Mouse (Mus musculus) neural tube, embryonic 14.5 days (tissue): ENCODE measurements at regions not wholly inside any gene's neighbourhood (a gene's known extent, or its start where the extent isn't known, plus 50 kb on each side); places are given as distances from the start of the nearest gene placed in this dataset.

Experiments used
- ATAC-seq: fragments of 200-750 bp; cut with Nextera tagmentation; 2 replicates; pipeline ENCODE4 v1.8.0; 2017; ENCODE audit warnings: low read depth, mild to moderate bottlenecking, moderate TSS enrichment, moderate library complexity
- H3K27ac ChIP-seq: fragments of 300-500 bp; sonication (generic); 2 replicates; pipeline ENCODE4 v1.5.1; 2014; ENCODE audit warnings: low read depth, mild to moderate bottlenecking, control low read depth, low read length, moderate library complexity, mixed read lengths
- H3K27me3 ChIP-seq: fragments of 300-500 bp; sonication (generic); 2 replicates; pipeline ENCODE4 v1.6.1; 2014; ENCODE audit warnings: low read length; ENCODE audit not compliant: control insufficient read depth, insufficient read depth
- H3K36me3 ChIP-seq: fragments of 300-500 bp; sonication (generic); 2 replicates; pipeline ENCODE4 v1.6.1; 2014; ENCODE audit warnings: low read length, mixed read lengths; ENCODE audit not compliant: control insufficient read depth, insufficient read depth
- H3K4me1 ChIP-seq: fragments of 300-500 bp; sonication (generic); 2 replicates; pipeline ENCODE4 v1.6.1; 2014; ENCODE audit warnings: low read length; ENCODE audit not compliant: control insufficient read depth, insufficient read depth
- H3K4me2 ChIP-seq: fragments of 300-500 bp; sonication (generic); 2 replicates; pipeline ENCODE4 v1.6.1; 2014; ENCODE audit warnings: mild to moderate bottlenecking, low read depth, low read length, control low read depth
- H3K4me3 ChIP-seq: fragments of 300-500 bp; sonication (generic); 2 replicates; pipeline ENCODE4 v1.5.1; 2014; ENCODE audit warnings: low read depth, low read length, control low read depth, mixed read lengths
- H3K9ac ChIP-seq: fragments of 300-500 bp; sonication (generic); replicated peaks from 2 replicates; pipeline ENCODE4 v1.6.1; 2014; ENCODE audit warnings: low read depth, mild to moderate bottlenecking, control low read depth, low read length, mixed read lengths
- H3K9me3 ChIP-seq: fragments of 300-500 bp; sonication (generic); 2 replicates; pipeline ENCODE4 v1.6.1; 2016; ENCODE audit warnings: low read length; ENCODE audit not compliant: control insufficient read depth
- WGBS: fragments of 180-500 bp; shearing (Covaris S2); extraction: QIAGEN DNeasy Blood & Tissue Kit; methylation state at CpG from one replicate; pipeline ENCODE4 v1.1.7; 2014; 5-methylcytosine and 5-hydroxymethylcytosine counted together

- H3K9ac ChIP-seq: no peak overlapping the region
- H3K36me3 ChIP-seq: no peaks in the 10 kb centered on the region
- ATAC-seq: no peak
- no peaks in the 10 kb centered on the region for H3K27me3 ChIP-seq
- no peak overlapping the region for H3K4me2 ChIP-seq
- no peak overlapping the region for H3K27ac ChIP-seq
- no peaks in the 10 kb centered on the region for H3K9me3 ChIP-seq
- H3K4me1 ChIP-seq: no peaks in the 10 kb centered on the region
- 89% methylated on average over 3 of the region's 3 CpGs for WGBS
- no peak overlapping the region for H3K4me3 ChIP-seq
Measured at GRCm38 (mm10) chr3:151909344-151909743, 71.9 kb upstream of the Ptgfr start.

GRCm38 (mm10) chr3:151908886-151909285, 71.5 kb upstream of the Ptgfr start:
- Histone ChIP-seq H3K4me1 (no peaks in the 10 kb centered on the region), H3K27me3 (no peaks in the 10 kb centered on the region), H3K4me2 (no peak overlapping the region), H3K9ac (no peak overlapping the region), H3K4me3 (no peak overlapping the region), H3K9me3 (no peaks in the 10 kb centered on the region), H3K36me3 (no peaks in the 10 kb centered on the region), H3K27ac (no peak overlapping the region)
- ATAC-seq: no peak

- H3K36me3 ChIP-seq: no peaks in the 10 kb centered on the region
- no peak overlapping the region for H3K27ac ChIP-seq
- H3K4me1 ChIP-seq: no peaks in the 10 kb centered on the region
- H3K27me3 ChIP-seq: no peaks in the 10 kb centered on the region
- 91% methylated on average over 4 of the region's 4 CpGs for WGBS
- H3K9me3 ChIP-seq: no peaks in the 10 kb centered on the region
- ATAC-seq: no peak
- no peak overlapping the region for H3K9ac ChIP-seq
- no peak overlapping the region for H3K4me2 ChIP-seq
- no peak overlapping the region for H3K4me3 ChIP-seq
Measured at GRCm38 (mm10) chr3:151905775-151906174, 68.3 kb upstream of the Ptgfr start.

GRCm38 (mm10) chr3:151903169-151903568, 65.7 kb upstream of the Ptgfr start:
- WGBS: 87% methylated on average over 2 of the region's 2 CpGs
- H3K4me1 ChIP-seq: no peaks in the 10 kb centered on the region
- H3K36me3 ChIP-seq: no peaks in the 10 kb centered on the region
- no peaks in the 10 kb centered on the region for H3K9me3 ChIP-seq
- H3K27ac ChIP-seq: no peak overlapping the region
- no peak overlapping the region for H3K4me3 ChIP-seq
- no peaks in the 10 kb centered on the region for H3K27me3 ChIP-seq
- no peak for ATAC-seq
- no peak overlapping the region for H3K4me2 ChIP-seq
- no peak overlapping the region for H3K9ac ChIP-seq

- Histone ChIP-seq H3K36me3 (no peaks in the 10 kb centered on the region), H3K4me2 (no peak overlapping the region), H3K9me3 (no peaks in the 10 kb centered on the region), H3K9ac (no peak overlapping the region), H3K4me3 (no peak overlapping the region), H3K27me3 (no peaks in the 10 kb centered on the region), H3K4me1 (no peaks in the 10 kb centered on the region), H3K27ac (no peak overlapping the region)
- whole genome bisulfite sequencing: 82% methylated on average over 13 of the region's 13 CpGs
- ATAC-seq: no peak
Measured at GRCm38 (mm10) chr3:151902216-151902827, 64.9 kb upstream of the Ptgfr start.

GRCm38 (mm10) chr3:151899676-151900075, 62.2 kb upstream of the Ptgfr start:
- no peak for ATAC-seq
- Histone ChIP-seq H3K4me3 (no peak overlapping the region), H3K4me2 (no peak overlapping the region), H3K4me1 (no peaks in the 10 kb centered on the region), H3K9me3 (no peaks in the 10 kb centered on the region), H3K27ac (no peak overlapping the region), H3K9ac (no peak overlapping the region), H3K27me3 (no peaks in the 10 kb centered on the region), H3K36me3 (no peaks in the 10 kb centered on the region)
- 87% methylated on average over 6 of the region's 6 CpGs for WGBS

- H3K9me3 ChIP-seq: no peaks in the 10 kb centered on the region
- H3K27ac ChIP-seq: no peak overlapping the region
- H3K4me3 ChIP-seq: no peak overlapping the region
- WGBS: 87% methylated on average over 4 of the region's 4 CpGs
- no peaks in the 10 kb centered on the region for H3K4me1 ChIP-seq
- H3K4me2 ChIP-seq: no peak overlapping the region
- no peak for ATAC-seq
- H3K27me3 ChIP-seq: no peaks in the 10 kb centered on the region
- no peaks in the 10 kb centered on the region for H3K36me3 ChIP-seq
- H3K9ac ChIP-seq: no peak overlapping the region
Measured at GRCm38 (mm10) chr3:151899094-151899493, 61.7 kb upstream of the Ptgfr start.

GRCm38 (mm10) chr3:151896320-151896719, 58.9 kb upstream of the Ptgfr start:
- H3K4me1 ChIP-seq: 0 out of 2 replicates have a peak, but pooled peaks cover 5% of the 10 kb centered on the region
- H3K9ac ChIP-seq: no peak overlapping the region
- no peak overlapping the region for H3K27ac ChIP-seq
- WGBS: 88% methylated on average over 6 of the region's 6 CpGs
- no peaks in the 10 kb centered on the region for H3K27me3 ChIP-seq
- H3K4me3 ChIP-seq: no peak overlapping the region
- H3K9me3 ChIP-seq: no peaks in the 10 kb centered on the region
- no peaks in the 10 kb centered on the region for H3K36me3 ChIP-seq
- no peak overlapping the region for H3K4me2 ChIP-seq
- ATAC-seq: no peak

- no peak overlapping the region for H3K4me3 ChIP-seq
- H3K27ac ChIP-seq: no peak overlapping the region
- 0 out of 2 replicates have a peak, but pooled peaks cover 5% of the 10 kb centered on the region for H3K4me1 ChIP-seq
- H3K27me3 ChIP-seq: no peaks in the 10 kb centered on the region
- no peak for ATAC-seq
- no peak overlapping the region for H3K4me2 ChIP-seq
- H3K9ac ChIP-seq: no peak overlapping the region
- no peaks in the 10 kb centered on the region for H3K9me3 ChIP-seq
- H3K36me3 ChIP-seq: no peaks in the 10 kb centered on the region
- WGBS: 70% methylated on average over 3 of the region's 3 CpGs
Measured at GRCm38 (mm10) chr3:151894712-151895111, 57.3 kb upstream of the Ptgfr start.
